Comparison of ENCODE assay signal across 17 mouse cellular contexts in genomic region chr7:55865750-55866416, GRCm38 (mm10).
"Had no signal": no experiment of that assay in that cellular context is flagged by ENCODE, and none has a peak within 500 bp of the region (broad histone marks: within the 10 kb centered on the region; RNA-seq: fewer than 3 reads in every experiment).

No protein-coding gene starts in this region.

- DNase-seq: kidney, adult 11 months; kidney, adult 9 months; kidney, postnatal 4 days; liver; liver, embryonic 13.5 days; liver, postnatal 0 days; lung, postnatal 14 days; thymus, adult 2 months; thymus, postnatal 25 days had no signal

- H3K27me3 ChIP-seq: limb, embryonic 12.5 days; liver, embryonic 13.5 days; lung, embryonic 15.5 days; megakaryocyte, embryonic 14.5 days; midbrain, embryonic 15.5 days; neural tube, embryonic 12.5 days had no signal

- H3K4me1 ChIP-seq: neural tube, embryonic 12.5 days had no signal

- H3K9ac ChIP-seq: limb, embryonic 12.5 days; liver, embryonic 13.5 days; liver, postnatal 0 days; lung, embryonic 15.5 days; midbrain, embryonic 15.5 days; neural tube, embryonic 12.5 days had no signal

- H3K9me3 ChIP-seq: limb, embryonic 12.5 days; liver, embryonic 13.5 days; lung, embryonic 15.5 days; megakaryocyte, embryonic 14.5 days; midbrain, embryonic 15.5 days; neural tube, embryonic 12.5 days had no signal

- H3K4me2 ChIP-seq: limb, embryonic 12.5 days; liver, embryonic 13.5 days; lung, embryonic 15.5 days; midbrain, embryonic 11.5 days; midbrain, embryonic 15.5 days; neural tube, embryonic 12.5 days had no signal

- H3K36me3 ChIP-seq: limb, embryonic 12.5 days; liver, embryonic 13.5 days; lung, embryonic 15.5 days; midbrain, embryonic 15.5 days; neural tube, embryonic 12.5 days had no signal

- H3K27ac ChIP-seq: kidney, postnatal 0 days; limb, embryonic 12.5 days; liver, embryonic 13.5 days; lung, embryonic 15.5 days; macrophage; midbrain, embryonic 15.5 days; neural tube, embryonic 12.5 days had no signal

- H3K4me3 ChIP-seq: limb, embryonic 12.5 days; liver, embryonic 13.5 days; lung, embryonic 15.5 days; megakaryocyte, embryonic 14.5 days; midbrain, embryonic 15.5 days; neural tube, embryonic 12.5 days had no signal

- ATAC-seq: liver, postnatal 0 days; midbrain, embryonic 15.5 days had no signal
